Mouse (Mus musculus) embryonic facial prominence, embryonic 14.5 days (tissue): Measurements from ENCODE around the gene Rhot1. TPM values are rescaled to one million over a fixed set of nuclear protein-coding genes. Genes with fewer than 3 reads are reported as not detected.

Experiments used
- ATAC-seq: fragments of 200-750 bp; cut with Nextera tagmentation; 2 replicates; pipeline ENCODE4 v1.8.0; 2017; ENCODE audit warnings: low read depth, moderate number of reproducible peaks, moderate TSS enrichment
- DNase-seq: peaks from one replicate; pipeline ENCODE4 v3.0.0-alpha.2; 2015; ENCODE audit warnings: low spot score
- H3K27ac ChIP-seq: fragments of 300-500 bp; sonication (generic); replicated peaks from 2 replicates; pipeline ENCODE4 v1.5.1; 2014; ENCODE audit warnings: low read depth, mild to moderate bottlenecking, low read length, moderate library complexity
- H3K27me3 ChIP-seq: fragments of 300-500 bp; sonication (generic); replicated peaks from 2 replicates; pipeline ENCODE4 v1.6.1; 2014; ENCODE audit warnings: low read length; ENCODE audit not compliant: control insufficient read depth, insufficient read depth
- H3K36me3 ChIP-seq: fragments of 300-500 bp; sonication (generic); 2 replicates; pipeline ENCODE4 v1.6.1; 2014; ENCODE audit warnings: low read length, mixed read lengths; ENCODE audit not compliant: control insufficient read depth, insufficient read depth
- H3K4me1 ChIP-seq: fragments of 300-500 bp; sonication (generic); 2 replicates; pipeline ENCODE4 v1.6.1; 2014; ENCODE audit warnings: antibody characterized with exemption, low read length; ENCODE audit not compliant: control insufficient read depth, insufficient read depth
- H3K4me2 ChIP-seq: fragments of 300-500 bp; sonication (generic); 2 replicates; pipeline ENCODE4 v1.6.1; 2014; ENCODE audit warnings: low read depth, mild to moderate bottlenecking, low read length, moderate library complexity, mixed read lengths
- H3K4me3 ChIP-seq: fragments of 300-500 bp; sonication (generic); 2 replicates; pipeline ENCODE4 v1.5.1; 2014; ENCODE audit warnings: low read depth, mild to moderate bottlenecking, low read length
- H3K9ac ChIP-seq: fragments of 300-500 bp; sonication (generic); 2 replicates; pipeline ENCODE4 v1.6.1; 2014; ENCODE audit warnings: low read depth, mild to moderate bottlenecking, low read length, moderate library complexity, mixed read lengths
- H3K9me3 ChIP-seq: fragments of 300-500 bp; sonication (generic); 2 replicates; pipeline ENCODE4 v1.6.1; 2016; ENCODE audit warnings: low read length; ENCODE audit not compliant: control insufficient read depth
- WGBS: fragments of 180-500 bp; shearing (Covaris S2); extraction: QIAGEN DNeasy Blood & Tissue Kit; methylation state at CpG from one replicate; pipeline ENCODE4 v1.1.7; 2014; 5-methylcytosine and 5-hydroxymethylcytosine counted together
- polyA plus RNA-seq: library from polyadenylated mRNA; unstranded; fragments of >200 nt; fragmentation: Nextera tagmentation; extraction: Ambion mirVana; gene quantifications from 2 replicates; pipeline ENCODE4 v1.2.1, GENCODE M21; 2014

The Rhot1 gene
- polyA plus RNA-seq, 1 experiment from 2014 or later, result 58.8 TPM

DNA sequence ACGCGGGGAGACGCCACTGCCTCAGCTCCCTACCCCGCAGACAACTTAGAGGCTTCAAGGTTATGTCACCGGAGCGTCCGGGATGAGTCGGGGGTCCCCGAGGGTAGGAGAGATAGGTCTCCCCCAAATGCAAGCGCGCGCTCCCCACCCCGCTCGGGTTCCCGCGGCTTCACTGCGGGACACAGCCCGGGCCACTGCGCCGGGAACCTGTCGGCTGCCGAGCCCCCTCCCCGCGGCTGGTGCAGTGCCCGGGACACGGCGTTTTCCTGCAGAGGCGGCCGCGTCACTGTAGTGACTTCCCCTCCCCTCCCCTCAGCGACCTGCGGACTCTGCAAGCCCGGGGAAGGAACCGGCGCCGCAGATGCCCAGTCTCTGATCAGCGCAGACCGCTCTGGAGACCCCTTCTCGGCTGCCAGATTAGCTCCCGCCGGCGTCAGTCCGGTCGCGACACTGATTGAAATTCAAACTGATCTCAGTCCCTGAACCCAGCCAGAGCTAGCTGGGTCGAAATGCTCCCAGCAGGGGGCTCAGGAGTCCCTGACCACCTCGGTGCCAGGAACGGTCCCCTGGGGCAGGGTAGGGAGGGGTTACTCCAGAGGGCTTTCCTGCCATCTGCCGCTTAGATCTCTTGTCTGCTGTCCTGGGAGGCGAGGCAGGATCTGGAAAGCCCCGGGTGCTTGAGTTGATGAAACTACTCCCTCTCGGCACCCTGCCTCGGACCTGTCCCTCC, 92.7 kb downstream of the Rhot1 start:
- 0% methylated on average over 28 of the region's 53 CpGs for WGBS
- peak; percentile 76 for DNase-seq
- H3K9me3 ChIP-seq, result no peaks in the 10 kb centered on the region
- no peaks in the 10 kb centered on the region for H3K36me3 ChIP-seq
- peak overlapping the region; percentile 71 for H3K9ac ChIP-seq
- H3K27ac ChIP-seq, result 0 out of 2 replicates have a peak overlapping the region, but pooled peaks have one; percentile 15
- H3K27me3 ChIP-seq, result peaks cover 45% of the 10 kb centered on the region
- peak overlapping the region; percentile 99 for H3K4me2 ChIP-seq
- peak overlapping the region; percentile 72 for H3K4me3 ChIP-seq
- peak; percentile 50 for ATAC-seq
- H3K4me1 ChIP-seq, result peaks cover 22% of the 10 kb centered on the region

DNA sequence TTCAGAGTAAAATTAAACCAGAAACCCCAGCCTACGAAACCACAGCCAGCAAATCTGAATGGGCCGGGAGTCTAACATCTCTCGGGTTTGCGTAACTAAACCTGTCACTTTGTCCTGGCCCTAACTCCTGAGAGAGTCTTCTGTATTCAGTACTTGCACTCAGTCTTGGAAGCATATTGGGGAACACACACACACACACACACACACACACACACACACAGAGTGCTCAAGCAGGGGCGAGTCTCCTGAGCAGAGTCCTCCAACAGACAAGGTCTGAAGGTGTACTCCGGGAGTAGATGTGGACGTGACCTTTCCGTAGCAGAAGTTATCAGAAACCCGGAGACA, 93.2 kb downstream of the Rhot1 start:
- Histone ChIP-seq H3K27ac (0 out of 2 replicates have a peak overlapping the region, but pooled peaks have one; percentile 15), H3K4me3 (peak overlapping the region; percentile 72), H3K9me3 (no peaks in the 10 kb centered on the region), H3K27me3 (peaks cover 42% of the 10 kb centered on the region), H3K4me2 (peak overlapping the region; percentile 99), H3K9ac (peak overlapping the region; percentile 71), H3K4me1 (peaks cover 22% of the 10 kb centered on the region), H3K36me3 (no peaks in the 10 kb centered on the region)
- no peak for ATAC-seq
- 4% methylated on average over 8 of the region's 9 CpGs for WGBS
- DNase-seq, result no peak

DNA sequence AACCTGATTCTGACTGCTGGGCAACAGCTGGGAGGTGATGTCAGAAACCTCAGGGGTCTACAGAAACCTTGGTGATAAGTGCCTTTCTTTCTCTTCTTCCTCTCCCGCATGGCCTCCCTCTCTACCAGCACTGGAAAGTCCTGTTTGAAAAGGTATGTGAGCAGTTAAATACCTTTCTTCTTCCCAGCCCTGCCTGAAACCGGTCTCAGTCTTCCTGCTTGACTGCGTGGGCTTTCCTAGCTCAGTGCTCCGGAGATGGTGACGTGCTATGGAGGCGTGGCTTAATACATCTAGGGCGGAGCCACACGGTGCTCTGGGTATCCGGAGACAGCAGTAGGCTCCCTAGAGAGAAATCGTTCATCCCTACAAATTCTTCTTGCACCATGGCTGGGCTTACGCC, 93.7 kb downstream of the Rhot1 start:
- Histone ChIP-seq H3K4me1 (peaks cover 22% of the 10 kb centered on the region), H3K9ac (peak overlapping the region; percentile 19; the same call in 1 of the 2 replicates), H3K36me3 (no peaks in the 10 kb centered on the region), H3K9me3 (no peaks in the 10 kb centered on the region), H3K27me3 (peaks cover 40% of the 10 kb centered on the region), H3K27ac (no peak overlapping the region), H3K4me3 (peak overlapping the region; percentile 72), H3K4me2 (peak overlapping the region; percentile 99)
- ATAC-seq (peak; percentile 81), DNase-seq (peak; percentile 88)
- WGBS, result 3% methylated on average over 11 of the region's 11 CpGs

DNA sequence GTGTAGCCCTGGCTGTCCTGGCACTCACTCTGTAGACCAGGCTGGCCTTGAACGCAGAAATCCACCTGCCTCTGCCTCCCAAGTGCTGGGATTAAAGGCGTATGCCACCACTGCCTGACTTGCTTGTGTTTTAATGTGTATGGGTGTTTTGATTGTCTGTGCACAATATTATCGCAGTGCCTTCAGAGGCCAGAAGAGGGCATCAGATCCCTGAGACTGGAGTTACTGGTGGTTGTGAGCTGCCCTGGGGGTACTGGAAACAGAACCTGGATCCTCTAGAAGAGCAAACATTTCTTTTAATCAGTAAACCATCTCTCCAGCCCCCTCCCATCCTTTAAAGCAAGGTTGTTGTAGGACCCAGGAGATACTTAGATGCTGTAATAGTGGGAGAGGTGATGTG, 94.9 kb downstream of the Rhot1 start:
- DNase-seq (no peak), ATAC-seq (no peak)
- no peaks in the 10 kb centered on the region for H3K9me3 ChIP-seq
- peaks cover 36% of the 10 kb centered on the region for H3K27me3 ChIP-seq
- no peaks in the 10 kb centered on the region for H3K36me3 ChIP-seq
- H3K27ac ChIP-seq, result no peak overlapping the region
- no peak overlapping the region for H3K4me3 ChIP-seq
- H3K9ac ChIP-seq, result no peak overlapping the region
- peaks cover 22% of the 10 kb centered on the region for H3K4me1 ChIP-seq
- no peak overlapping the region for H3K4me2 ChIP-seq
- WGBS, result 94% methylated on average over 3 of the region's 3 CpGs

DNA sequence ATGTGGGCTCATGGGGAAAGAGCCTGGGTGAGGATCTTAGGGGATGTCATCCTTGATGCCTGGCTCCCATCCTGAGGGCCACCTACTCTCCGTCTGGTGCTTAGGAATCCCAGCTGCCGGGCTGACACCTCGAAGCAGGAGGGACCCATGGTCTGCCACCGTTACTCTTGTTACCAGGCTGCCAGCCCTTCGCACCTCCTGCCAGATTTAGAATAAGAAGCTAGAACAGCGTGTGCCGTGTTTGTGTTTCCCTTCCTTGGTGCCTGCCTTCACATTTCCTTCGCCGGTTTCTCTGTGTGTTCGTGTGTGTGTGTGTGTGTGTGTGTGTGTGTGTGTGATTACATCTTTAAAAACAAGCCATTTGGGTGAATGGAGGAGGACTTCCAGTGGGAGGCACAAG, 96.0 kb downstream of the Rhot1 start:
- 77% methylated on average over 10 of the region's 10 CpGs for WGBS

DNA sequence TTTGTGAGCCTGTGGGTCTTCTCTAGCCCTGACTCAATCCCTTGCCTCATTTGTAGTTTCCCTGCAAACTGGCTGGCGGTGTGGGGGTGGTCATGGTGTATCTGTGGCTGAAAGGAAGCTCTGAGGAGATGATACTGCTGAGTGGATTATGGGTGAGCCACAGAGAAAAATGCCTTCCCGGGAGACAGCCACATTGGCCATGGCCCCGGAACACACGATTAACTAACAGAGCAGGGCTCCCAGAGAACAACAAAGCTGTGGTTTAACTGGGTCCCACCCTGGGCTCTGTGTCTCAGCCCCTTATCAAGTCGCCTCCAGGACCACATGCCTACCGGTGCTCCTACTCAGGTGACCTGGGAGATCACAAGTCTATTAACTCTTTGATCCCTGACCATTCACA, 99.7 kb downstream of the Rhot1 start:
- Histone ChIP-seq H3K27ac (no peak overlapping the region), H3K4me3 (no peak overlapping the region), H3K36me3 (no peaks in the 10 kb centered on the region), H3K4me1 (no peaks in the 10 kb centered on the region), H3K9ac (no peak overlapping the region), H3K9me3 (no peaks in the 10 kb centered on the region), H3K27me3 (no peaks in the 10 kb centered on the region), H3K4me2 (no peak overlapping the region)
- DNase-seq (no peak), ATAC-seq (no peak)
- WGBS, result 56% methylated on average over 6 of the region's 6 CpGs

More for the DNA sequence above, 96.0 kb downstream of the Rhot1 start:
- Histone ChIP-seq H3K9ac (no peak overlapping the region), H3K4me1 (peaks cover 21% of the 10 kb centered on the region), H3K27me3 (peaks cover 28% of the 10 kb centered on the region), H3K36me3 (no peaks in the 10 kb centered on the region), H3K4me3 (no peak overlapping the region), H3K9me3 (no peaks in the 10 kb centered on the region), H3K4me2 (no peak overlapping the region), H3K27ac (no peak overlapping the region)
- ATAC-seq (no peak), DNase-seq (no peak)

DNA sequence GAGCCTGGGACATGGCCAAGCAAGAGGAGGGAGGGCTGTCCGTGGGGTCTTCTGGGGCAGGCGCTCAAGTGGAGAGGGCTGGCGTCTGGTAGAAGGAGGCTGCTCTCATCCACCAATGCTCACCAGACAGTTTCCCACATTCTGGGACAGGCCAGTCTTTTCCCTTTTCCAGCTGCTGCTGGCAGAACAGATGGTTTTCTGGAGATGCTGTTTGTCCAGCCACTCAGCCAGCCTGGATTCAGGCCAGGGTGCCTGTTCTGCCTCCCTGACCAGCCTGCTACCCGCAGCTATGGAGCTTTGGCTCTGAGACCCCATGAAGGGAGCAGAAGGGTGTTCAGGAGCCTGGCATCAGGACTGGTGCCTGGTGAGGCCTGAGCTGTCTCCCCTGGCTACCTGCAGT, 102.5 kb downstream of the Rhot1 start:
- Histone ChIP-seq H3K27me3 (no peaks in the 10 kb centered on the region), H3K9ac (no peak overlapping the region), H3K4me1 (no peaks in the 10 kb centered on the region), H3K9me3 (no peaks in the 10 kb centered on the region), H3K4me3 (no peak overlapping the region), H3K36me3 (no peaks in the 10 kb centered on the region), H3K27ac (no peak overlapping the region), H3K4me2 (no peak overlapping the region)
- no peak for DNase-seq
- 51% methylated on average over 4 of the region's 4 CpGs for WGBS
- no peak for ATAC-seq

DNA sequence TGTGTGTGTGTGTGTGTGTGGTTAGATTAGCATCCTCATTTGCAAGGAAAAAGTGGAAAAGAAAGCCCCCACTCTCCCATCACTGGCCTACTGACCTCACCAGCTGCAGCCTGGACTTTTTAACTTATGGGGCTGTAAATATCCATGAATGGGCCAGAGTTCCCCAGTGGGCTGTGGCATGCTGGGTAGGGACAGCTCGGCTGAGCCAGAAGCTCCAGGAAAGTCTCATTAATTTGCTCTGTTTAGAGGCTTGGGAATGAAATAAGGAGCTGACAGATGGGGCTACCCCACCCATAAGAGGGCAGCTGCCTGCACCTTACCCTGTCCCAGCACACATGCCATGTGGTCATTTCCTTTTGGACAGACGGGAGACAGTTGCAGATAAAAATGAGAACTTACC, 103.2 kb downstream of the Rhot1 start:
- no peak overlapping the region for H3K4me2 ChIP-seq
- H3K4me3 ChIP-seq, result no peak overlapping the region
- H3K27me3 ChIP-seq, result no peaks in the 10 kb centered on the region
- H3K27ac ChIP-seq, result no peak overlapping the region
- no peaks in the 10 kb centered on the region for H3K9me3 ChIP-seq
- no peaks in the 10 kb centered on the region for H3K4me1 ChIP-seq
- ATAC-seq (no peak), DNase-seq (no peak)
- H3K36me3 ChIP-seq, result no peaks in the 10 kb centered on the region
- no peak overlapping the region for H3K9ac ChIP-seq
- WGBS, result 36% methylated on average over 2 of the region's 2 CpGs

DNA sequence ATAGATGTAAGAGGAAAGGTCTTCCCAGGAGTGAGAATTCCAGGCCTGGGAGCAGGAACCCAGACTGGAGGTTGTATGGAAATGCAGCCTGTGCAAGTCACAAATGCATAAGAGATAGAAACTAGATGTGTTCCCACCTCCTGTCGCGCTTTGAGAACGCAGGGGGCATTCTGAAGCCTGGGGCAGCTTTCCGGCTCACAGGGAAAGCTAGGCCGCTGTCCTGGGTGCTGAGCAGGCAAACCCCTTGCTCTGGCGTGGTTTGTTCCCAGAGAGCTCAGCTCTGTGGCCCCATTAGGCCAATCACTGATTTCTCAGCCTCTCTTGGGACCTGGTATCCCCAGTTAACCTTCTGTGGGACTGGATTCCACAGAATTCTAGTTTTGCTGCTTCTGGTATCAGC, 103.7 kb downstream of the Rhot1 start:
- H3K4me2 ChIP-seq, result no peak overlapping the region
- no peaks in the 10 kb centered on the region for H3K4me1 ChIP-seq
- H3K27me3 ChIP-seq, result no peaks in the 10 kb centered on the region
- DNase-seq (no peak), ATAC-seq (no peak)
- no peak overlapping the region for H3K4me3 ChIP-seq
- no peak overlapping the region for H3K9ac ChIP-seq
- H3K9me3 ChIP-seq, result no peaks in the 10 kb centered on the region
- H3K27ac ChIP-seq, result no peak overlapping the region
- no peaks in the 10 kb centered on the region for H3K36me3 ChIP-seq
- 2% methylated on average over 6 of the region's 6 CpGs for WGBS
